Mouse (Mus musculus): ENCODE data around the gene Accsl.

DNA sequence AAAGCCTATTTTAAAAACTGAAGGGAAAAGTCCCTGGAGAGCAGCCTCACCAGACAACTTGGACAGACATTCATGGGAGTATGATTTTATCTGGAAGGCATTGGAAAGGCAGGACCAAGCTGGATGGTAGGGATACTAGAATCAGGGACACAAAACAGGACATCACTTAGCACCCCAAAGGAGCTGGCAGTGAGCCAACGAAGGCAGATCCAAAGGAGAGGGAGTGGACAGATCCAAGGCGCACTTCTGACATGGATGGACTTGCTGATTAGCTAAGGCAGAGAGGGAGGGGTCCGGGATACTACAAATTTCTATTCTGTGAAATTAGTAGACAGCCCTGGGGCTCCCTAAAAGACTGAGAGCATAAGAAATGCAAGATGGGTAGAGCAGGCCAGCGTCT is 63.4 kb downstream of the Accsl start:
- no peak for TF ChIP-seq POLR2A (IDR thresholded peaks at IDR 0.05; ENCODE audit: low read depth, low read length)
- TF ChIP-seq CTCF (IDR thresholded peaks at IDR 0.05; ENCODE audit: extremely low read depth, insufficient read depth, insufficient read length, insufficient replicate concordance), result no peak
